Mouse (Mus musculus): ENCODE measurements at regions not wholly inside any gene's neighbourhood (a gene's known extent, or its start where the extent isn't known, plus 50 kb on each side); places are given as distances from the start of the nearest gene placed in this dataset.

GRCm38 (mm10) chrX:33416321-33416720 lies 103.1 kb downstream of the Btbd35f12 start:
- ATAC-seq (replicated peaks; ENCODE audit: insufficient number of reproducible peaks, low FRiP score, low TSS enrichment, poor library complexity, severe bottlenecking) = peak; percentile 98

Measured in monocyte, adult 5-6 weeks (primary cell).